ENCODE assay signal across 9 mouse cellular contexts in the genomic region with DNA sequence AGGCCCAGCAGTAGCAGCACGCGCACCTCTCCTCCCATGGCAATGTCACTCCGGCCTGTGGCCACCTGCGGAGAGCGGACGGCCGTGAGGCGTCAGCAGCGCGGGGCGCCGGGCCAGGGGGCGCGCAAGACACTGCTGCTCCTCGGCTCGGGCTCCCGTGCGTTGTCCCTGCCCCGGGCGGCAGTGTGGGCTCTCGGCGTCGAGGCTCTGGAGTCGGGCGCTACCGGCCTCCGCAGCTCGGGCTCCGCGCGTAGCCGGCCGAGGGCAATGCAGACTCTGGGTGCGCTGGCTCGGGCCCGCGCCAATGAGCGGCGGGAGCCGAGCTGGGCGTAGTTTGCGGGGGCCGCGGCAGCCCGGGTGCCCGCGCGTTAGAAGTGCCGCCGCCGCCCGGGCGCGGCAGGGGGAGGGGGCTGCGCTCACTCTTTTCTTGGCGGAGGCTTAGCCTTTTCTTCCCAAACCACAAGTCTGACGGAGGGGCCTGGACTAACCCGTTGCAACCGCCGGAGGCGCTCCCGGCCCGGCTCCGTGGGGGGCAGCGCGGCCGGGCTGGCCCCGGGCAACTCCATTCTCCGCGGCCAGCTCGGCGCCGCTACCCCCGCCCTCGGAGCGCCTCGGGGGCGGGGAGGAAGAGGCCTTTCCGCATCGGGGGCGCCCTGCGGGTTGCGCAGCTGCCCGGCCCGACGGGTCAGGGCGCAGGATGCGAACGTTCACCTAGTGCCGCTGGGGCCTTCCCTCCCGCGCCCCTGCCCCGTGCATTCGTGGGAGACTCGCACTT. TPM values are rescaled to one million over a fixed set of nuclear protein-coding genes. Genes with fewer than 3 reads are reported as not detected.
DNase-seq lines count a peak whose midpoint lies in the region; ATAC-seq lines count a peak whose summit lies in the region.
"Had no signal": no experiment of that assay in that cellular context is flagged by ENCODE, and none has a peak within 500 bp of the region (broad histone marks: within the 10 kb centered on the region; RNA-seq: fewer than 3 reads in every experiment).

No protein-coding gene starts in this region.

- H3K36me3 ChIP-seq in heart, embryonic 15.5 days, result no peaks in the 10 kb centered on the region

- peak; percentile 43 for ATAC-seq in heart, embryonic 15.5 days (replicated peaks; ENCODE audit: insufficient number of reproducible peaks, insufficient read depth, low FRiP score, low read depth)
- no peak for ATAC-seq in activated CD4-positive, CD25-positive, alpha-beta regulatory T cell, adult 4 months

- DNase-seq in cerebellum, postnatal 14 days, result peak; percentile 25 to 57
- DNase-seq in cerebellum, adult 8-10 months, result no peak
- DNase-seq in adrenal gland, postnatal 14 days, result peak; percentile 77
- DNase-seq in kidney, postnatal 25 days, result peak; percentile 37 to 82
- peak; percentile 68 for DNase-seq in mesoderm, embryonic 11.5 days (ENCODE audit: low read depth, low spot score)
- peak; percentile 54 for DNase-seq in thymus, postnatal 4 days

- peak overlapping the region; percentile 45 for H3K9ac ChIP-seq in heart, embryonic 15.5 days

- H3K4me2 ChIP-seq in heart, embryonic 15.5 days, result peak overlapping the region; percentile 89

- no peak overlapping the region for H3K27ac ChIP-seq in heart, embryonic 15.5 days

- H3K9me3 ChIP-seq in heart, embryonic 15.5 days (replicated peaks), result no peaks in the 10 kb centered on the region

- H3K4me3 ChIP-seq in heart, embryonic 15.5 days, result peak overlapping the region; percentile 52

- under 1% methylated on average over 92 of the region's 95 CpGs for WGBS in heart, embryonic 15.5 days

- H3K27me3 ChIP-seq in heart, embryonic 15.5 days, result peaks cover 87% of the 10 kb centered on the region

- H3K4me1 ChIP-seq in heart, embryonic 15.5 days (replicated peaks), result peaks cover 25% of the 10 kb centered on the region

RNA-seq across cellular contexts. Expression of gene Notum, which starts 0.5 kb away (rescaled TPM):
- total RNA-seq in adrenal gland, postnatal 14 days (2021), result 8.3 and 11.2 TPM in 2 replicates
- 1.5 and 2.7 TPM in 2 replicates for polyA plus RNA-seq in heart, embryonic 15.5 days (2015; fragmentation: Nextera tagmentation; extraction: Ambion mirVana)
- not detected for polyA plus RNA-seq in activated CD4-positive, CD25-positive, alpha-beta regulatory T cell, adult 4 months (2017; shearing (Covaris generic))
- total RNA-seq: CH12.LX had no signal

RNA-seq across cellular contexts. Expression of gene Aspscr1, which starts 12.3 kb away (rescaled TPM):
- 69.4 and 71.3 TPM in 2 replicates for total RNA-seq in adrenal gland, postnatal 14 days (2021)
- polyA plus RNA-seq in heart, embryonic 15.5 days (2015; fragmentation: Nextera tagmentation; extraction: Ambion mirVana), result 90.4 and 110 TPM in 2 replicates
- polyA plus RNA-seq in activated CD4-positive, CD25-positive, alpha-beta regulatory T cell, adult 4 months (2017; shearing (Covaris generic)), result 100 to 1,000 TPM in 1 of 2 experiments, 10 to 100 TPM in 1; 78.1 to 110 TPM

RNA-seq across cellular contexts. Expression of gene Myadml2, which starts 12.5 kb away (rescaled TPM):
- total RNA-seq in adrenal gland, postnatal 14 days (2021), result 0.94 TPM in 1 of 2 replicates, not detected in the other
- polyA plus RNA-seq in heart, embryonic 15.5 days (2015; fragmentation: Nextera tagmentation; extraction: Ambion mirVana), result 13.2 and 15.4 TPM in 2 replicates
- not detected for polyA plus RNA-seq in activated CD4-positive, CD25-positive, alpha-beta regulatory T cell, adult 4 months (2017; shearing (Covaris generic))

RNA-seq across cellular contexts. Expression of gene Pycr1, which starts 16.9 kb away (rescaled TPM):
- total RNA-seq in adrenal gland, postnatal 14 days (2021), result 1.6 TPM in 2 replicates
- 17.1 and 23.5 TPM in 2 replicates for polyA plus RNA-seq in heart, embryonic 15.5 days (2015; fragmentation: Nextera tagmentation; extraction: Ambion mirVana)
- polyA plus RNA-seq in activated CD4-positive, CD25-positive, alpha-beta regulatory T cell, adult 4 months (2017; shearing (Covaris generic)), result under 1 TPM in 1 of 2 experiments, not detected in 1; 0.48 TPM

RNA-seq across cellular contexts. Expression of gene Mafg, which starts 27.1 kb away (rescaled TPM):
- total RNA-seq in adrenal gland, postnatal 14 days (2021), result 51.8 and 55.3 TPM in 2 replicates
- polyA plus RNA-seq in heart, embryonic 15.5 days (2015; fragmentation: Nextera tagmentation; extraction: Ambion mirVana), result 17.8 and 21.2 TPM in 2 replicates
- polyA plus RNA-seq in activated CD4-positive, CD25-positive, alpha-beta regulatory T cell, adult 4 months (2017; shearing (Covaris generic)), result 10 to 100 TPM; 10.7 to 14.3 TPM

Comparison
In these comparisons a context has a peak if more than half of its experiments do, and no peak if none do; other contexts are left out.
1. RNA of gene Myadml2, which starts 12.5 kb away (polyA plus RNA-seq): 13.2 to 15.4 TPM in heart, embryonic 15.5 days; not detected in activated CD4-positive, CD25-positive, alpha-beta regulatory T cell, adult 4 months; every median in the first group is over 10 times any median in the second.